Mouse (Mus musculus): ENCODE results near the gene M1ap.

- TF ChIP-seq GATA1 (IDR thresholded peaks at IDR 0.05; ENCODE audit: borderline replicate concordance, low read length) (no peak), FLI1 (IDR thresholded peaks at IDR 0.05; ENCODE audit: low read length) (no peak)
Observed at GRCm38 (mm10) chr6:83070247-83070310, 123.4 kb downstream of the M1ap start, which contains the start of gene Tlx2.
